Mouse (Mus musculus): Measurements from ENCODE around the gene Trnp1. TPM values are rescaled to one million over a fixed set of nuclear protein-coding genes. Genes with fewer than 3 reads are reported as not detected.
"Not testable (repeated sequence)": the region's sequence is repeated elsewhere in the genome, so short reads cannot be mapped to it uniquely, and the experiment has no call there.

Trnp1 gene
- polyA plus RNA-seq (2015; fragmentation: Nextera tagmentation; extraction: Ambion mirVana): 0.76 and 0.78 TPM in 2 replicates

GRCm38 (mm10) chr4:133498160-133498724 is at the start of gene Trnp1:
TSS of gene Trnp1 (minus strand) at chr4:133498550.
- peaks cover 36% of the 10 kb centered on the region for H3K4me1 ChIP-seq
- H3K27ac ChIP-seq (replicated peaks): no peak within 1 kb of the TSS
- ATAC-seq (ENCODE audit: extremely low read depth, insufficient number of reproducible peaks, low FRiP score, low TSS enrichment): peak; percentile 47
- H3K9me3 ChIP-seq: no peaks in the 10 kb centered on the region
- WGBS: 1% methylated on average over 42 of the region's 53 CpGs
- peak within 1 kb of the TSS; percentile 66 for H3K4me3 ChIP-seq
- peak within 1 kb of the TSS; percentile 80 for H3K9ac ChIP-seq
- peaks cover 90% of the 10 kb centered on the region for H3K27me3 ChIP-seq (replicated peaks)
- H3K4me2 ChIP-seq: peak within 1 kb of the TSS; percentile 99
- H3K36me3 ChIP-seq: no peaks in the 10 kb centered on the region

GRCm38 (mm10) chr4:133545272-133546231 is 47.2 kb upstream of the Trnp1 start, which contains the start of gene Nudc:
TSS of gene Nudc (minus strand) at chr4:133545996.
- Histone ChIP-seq H3K4me1 (peaks cover 20% of the 10 kb centered on the region), H3K36me3 (peaks cover 28% of the 10 kb centered on the region), H3K4me3 (peak within 1 kb of the TSS; percentile 94), H3K9ac (peak within 1 kb of the TSS; percentile 96), H3K9me3 (no peaks in the 10 kb centered on the region), H3K27ac (replicated peaks) (peak within 1 kb of the TSS; percentile 68), H3K4me2 (peak within 1 kb of the TSS; percentile 94), H3K27me3 (replicated peaks) (no peaks in the 10 kb centered on the region)
- under 1% methylated on average over 77 of the region's 77 CpGs for WGBS
- ATAC-seq (ENCODE audit: extremely low read depth, insufficient number of reproducible peaks, low FRiP score, low TSS enrichment): peak; percentile 94

GRCm38 (mm10) chr4:133536652-133537051 is 38.3 kb upstream of the Trnp1 start:
- no peaks in the 10 kb centered on the region for H3K27me3 ChIP-seq (replicated peaks)
- WGBS: 84% methylated on average over 5 of the region's 5 CpGs
- H3K9ac ChIP-seq: no peak overlapping the region
- ATAC-seq (ENCODE audit: extremely low read depth, insufficient number of reproducible peaks, low FRiP score, low TSS enrichment): no peak
- peaks cover 95% of the 10 kb centered on the region for H3K36me3 ChIP-seq
- H3K9me3 ChIP-seq: no peaks in the 10 kb centered on the region
- H3K27ac ChIP-seq (replicated peaks): no peak overlapping the region
- no peaks in the 10 kb centered on the region for H3K4me1 ChIP-seq
- H3K4me3 ChIP-seq: no peak overlapping the region
- H3K4me2 ChIP-seq: no peak overlapping the region

- H3K4me2 ChIP-seq: no peak overlapping the region
- no peaks in the 10 kb centered on the region for H3K9me3 ChIP-seq
- ATAC-seq (ENCODE audit: extremely low read depth, insufficient number of reproducible peaks, low FRiP score, low TSS enrichment): no peak
- H3K36me3 ChIP-seq: peaks cover 99% of the 10 kb centered on the region
- H3K4me3 ChIP-seq: no peak overlapping the region
- H3K9ac ChIP-seq: no peak overlapping the region
- no peak overlapping the region for H3K27ac ChIP-seq (replicated peaks)
- no peaks in the 10 kb centered on the region for H3K4me1 ChIP-seq
- 78% methylated on average over 3 of the region's 3 CpGs for WGBS
- no peaks in the 10 kb centered on the region for H3K27me3 ChIP-seq (replicated peaks)
These were observed 37.7 kb upstream of the Trnp1 start for GRCm38 (mm10) chr4:133536081-133536480.

- H3K4me2 ChIP-seq: no peak overlapping the region
- H3K9me3 ChIP-seq: no peaks in the 10 kb centered on the region
- H3K27ac ChIP-seq (replicated peaks): no peak overlapping the region
- H3K27me3 ChIP-seq (replicated peaks): no peaks in the 10 kb centered on the region
- no peak overlapping the region for H3K9ac ChIP-seq
- 82% methylated on average over 3 of the region's 3 CpGs for WGBS
- no peak overlapping the region for H3K4me3 ChIP-seq
- peaks cover 99% of the 10 kb centered on the region for H3K36me3 ChIP-seq
- ATAC-seq (ENCODE audit: extremely low read depth, insufficient number of reproducible peaks, low FRiP score, low TSS enrichment): no peak
- H3K4me1 ChIP-seq: no peaks in the 10 kb centered on the region
These were observed 34.4 kb upstream of the Trnp1 start for GRCm38 (mm10) chr4:133532777-133533176.

GRCm38 (mm10) chr4:133527788-133528187 is 29.4 kb upstream of the Trnp1 start:
- 63% methylated on average over 16 of the region's 16 CpGs for WGBS
- Histone ChIP-seq H3K9ac (no peak overlapping the region), H3K4me2 (no peak overlapping the region), H3K27me3 (replicated peaks) (peaks cover 5% of the 10 kb centered on the region), H3K27ac (replicated peaks) (no peak overlapping the region), H3K36me3 (peaks cover 50% of the 10 kb centered on the region), H3K9me3 (no peaks in the 10 kb centered on the region), H3K4me3 (no peak overlapping the region), H3K4me1 (no peaks in the 10 kb centered on the region)
- no peak for ATAC-seq (ENCODE audit: extremely low read depth, insufficient number of reproducible peaks, low FRiP score, low TSS enrichment)

GRCm38 (mm10) chr4:133521502-133521901 is 23.2 kb upstream of the Trnp1 start:
- H3K9ac ChIP-seq: no peak overlapping the region
- no peak overlapping the region for H3K4me3 ChIP-seq
- H3K36me3 ChIP-seq: no peaks in the 10 kb centered on the region
- no peaks in the 10 kb centered on the region for H3K9me3 ChIP-seq
- peaks cover 9% of the 10 kb centered on the region for H3K4me1 ChIP-seq
- H3K27ac ChIP-seq (replicated peaks): no peak overlapping the region
- H3K27me3 ChIP-seq (replicated peaks): peaks cover 66% of the 10 kb centered on the region
- H3K4me2 ChIP-seq: no peak overlapping the region
- WGBS: 53% methylated on average over 2 of the region's 2 CpGs
- no peak for ATAC-seq (ENCODE audit: extremely low read depth, insufficient number of reproducible peaks, low FRiP score, low TSS enrichment)

- H3K4me1 ChIP-seq: peaks cover 9% of the 10 kb centered on the region
- H3K27ac ChIP-seq (replicated peaks): no peak overlapping the region
- 8% methylated on average over 25 of the region's 25 CpGs for WGBS
- peak overlapping the region; percentile 62 for H3K4me3 ChIP-seq
- H3K4me2 ChIP-seq: peak overlapping the region; percentile 78
- ATAC-seq (ENCODE audit: extremely low read depth, insufficient number of reproducible peaks, low FRiP score, low TSS enrichment): no peak
- H3K27me3 ChIP-seq (replicated peaks): peaks cover 77% of the 10 kb centered on the region
- no peaks in the 10 kb centered on the region for H3K9me3 ChIP-seq
- peak overlapping the region; percentile 79 for H3K9ac ChIP-seq
- H3K36me3 ChIP-seq: no peaks in the 10 kb centered on the region
These were observed 21.0 kb upstream of the Trnp1 start for GRCm38 (mm10) chr4:133519369-133519665.

- Histone ChIP-seq H3K27me3 (replicated peaks) (peaks cover 77% of the 10 kb centered on the region), H3K9me3 (no peaks in the 10 kb centered on the region), H3K4me2 (peak within 1 kb of the TSS; percentile 78), H3K4me1 (peaks cover 9% of the 10 kb centered on the region), H3K9ac (peak within 1 kb of the TSS; percentile 79), H3K27ac (replicated peaks) (no peak within 1 kb of the TSS), H3K4me3 (peak within 1 kb of the TSS; percentile 62), H3K36me3 (no peaks in the 10 kb centered on the region)
- ATAC-seq (ENCODE audit: extremely low read depth, insufficient number of reproducible peaks, low FRiP score, low TSS enrichment): peak; percentile 14; the same call in 1 of the 2 replicates
- WGBS: 4% methylated on average over 49 of the region's 69 CpGs
These were observed 20.4 kb upstream of the Trnp1 start, which contains the start of gene Kdf1 for GRCm38 (mm10) chr4:133518601-133519368. TSS of gene Kdf1 (plus strand) at chr4:133518963.

GRCm38 (mm10) chr4:133512972-133513371 is 14.6 kb upstream of the Trnp1 start:
- peaks cover 41% of the 10 kb centered on the region for H3K27me3 ChIP-seq (replicated peaks)
- no peak for ATAC-seq (ENCODE audit: extremely low read depth, insufficient number of reproducible peaks, low FRiP score, low TSS enrichment)
- no peaks in the 10 kb centered on the region for H3K9me3 ChIP-seq
- H3K4me2 ChIP-seq: no peak overlapping the region
- H3K4me3 ChIP-seq: no peak overlapping the region
- H3K9ac ChIP-seq: no peak overlapping the region
- no peak overlapping the region for H3K27ac ChIP-seq (replicated peaks)
- no peaks in the 10 kb centered on the region for H3K36me3 ChIP-seq
- 12% methylated on average over 8 of the region's 8 CpGs for WGBS
- no peaks in the 10 kb centered on the region for H3K4me1 ChIP-seq

- not testable (repeated sequence) for H3K4me3 ChIP-seq; H3K4me2 ChIP-seq; H3K9ac ChIP-seq; H3K27ac ChIP-seq (replicated peaks); H3K36me3 ChIP-seq; H3K4me1 ChIP-seq; ATAC-seq (ENCODE audit: extremely low read depth, insufficient number of reproducible peaks, low FRiP score, low TSS enrichment); H3K9me3 ChIP-seq
- H3K27me3 ChIP-seq (replicated peaks): peaks cover 41% of the 10 kb centered on the region
- WGBS: 36% methylated on average over 5 of the region's 5 CpGs
These were observed 14.2 kb upstream of the Trnp1 start for GRCm38 (mm10) chr4:133512511-133512910.
